Mouse (Mus musculus): ENCODE results near the gene Cbx7. TPM values are rescaled to one million over a fixed set of nuclear protein-coding genes. Genes with fewer than 3 reads are reported as not detected.

Cbx7 gene
- 10 to 100 TPM; 20.8 to 24.7 TPM for total RNA-seq (2021)
- long read RNA-seq, experiment 1, transcript Cbx7-203 (7 exons, 2,899 nt): minor isoform, 6 of 25 reads
- long read RNA-seq, experiment 1, transcript Cbx7-202 (6 exons, 710 nt): major isoform, 7 of 25 reads
- long read RNA-seq, experiment 1, partial matches to known transcripts: 0 of 25 reads
- long read RNA-seq, experiment 1, other reads (novel, unspliced or antisense): 11 of 25 reads
- long read RNA-seq, experiment 2, partial matches to known transcripts: 0 of 9 reads
- long read RNA-seq, experiment 2, other reads (novel, unspliced or antisense): 8 of 9 reads

GRCm38 (mm10) chr15:79970940-79971339 is at the start of gene Cbx7:
TSS of gene Cbx7 (minus strand) at chr15:79971119.
- no peak for DNase-seq (ENCODE audit: low spot score in 2 of 2)

DNA sequence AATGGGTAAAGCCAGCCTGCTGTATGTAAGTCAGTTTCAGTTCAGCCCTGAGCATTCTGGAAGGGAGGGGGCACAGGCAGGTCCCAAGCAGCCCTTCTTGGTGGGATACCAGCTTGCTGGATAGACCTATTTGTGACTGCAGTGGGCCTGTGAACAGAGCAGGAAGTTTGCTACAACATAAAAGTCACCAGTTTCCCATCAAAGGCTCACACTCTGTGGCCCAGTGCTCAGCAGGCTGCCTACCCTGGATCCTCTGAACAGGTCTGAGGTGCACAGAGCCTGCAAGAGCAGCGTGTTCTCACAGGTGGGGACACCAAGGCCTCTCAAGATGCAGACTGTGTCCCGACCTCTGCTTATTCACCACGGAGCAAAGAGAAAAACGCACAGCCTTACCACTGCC is 49.6 kb upstream of the Cbx7 start:
- no peak for DNase-seq (ENCODE audit: low spot score in 2 of 2)

- DNase-seq (ENCODE audit: low spot score in 2 of 2): no peak
These were observed 48.7 kb upstream of the Cbx7 start for GRCm38 (mm10) chr15:80019625-80020024.

DNA sequence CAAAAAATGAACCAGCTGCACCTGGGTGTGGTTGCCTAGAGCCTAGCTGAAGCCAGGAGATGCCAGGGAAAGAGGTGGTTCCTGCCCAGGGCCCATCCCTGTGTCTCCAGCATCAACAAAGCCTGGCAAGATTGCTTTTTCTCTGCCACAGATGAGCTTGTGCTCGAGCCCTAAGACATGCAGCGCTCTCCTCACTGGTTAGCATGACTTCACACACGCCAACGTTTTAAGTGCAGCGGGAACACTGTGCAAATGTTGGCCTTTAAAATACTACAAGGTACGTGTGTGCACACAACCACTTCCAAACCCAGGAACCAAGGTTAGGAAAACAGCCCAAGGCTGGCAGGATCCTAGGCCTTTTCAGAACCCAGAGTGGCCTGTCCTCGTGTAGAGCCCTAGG is 48.3 kb upstream of the Cbx7 start:
- DNase-seq (ENCODE audit: low spot score in 2 of 2): no peak

GRCm38 (mm10) chr15:80016563-80017301 is 45.8 kb upstream of the Cbx7 start:
- no peak for DNase-seq (ENCODE audit: low spot score in 2 of 2)

- peak in 1 of 2 experiments; percentile 26 for DNase-seq (ENCODE audit: low spot score in 2 of 2)
These were observed 44.5 kb upstream of the Cbx7 start for GRCm38 (mm10) chr15:80015211-80015952.

DNA sequence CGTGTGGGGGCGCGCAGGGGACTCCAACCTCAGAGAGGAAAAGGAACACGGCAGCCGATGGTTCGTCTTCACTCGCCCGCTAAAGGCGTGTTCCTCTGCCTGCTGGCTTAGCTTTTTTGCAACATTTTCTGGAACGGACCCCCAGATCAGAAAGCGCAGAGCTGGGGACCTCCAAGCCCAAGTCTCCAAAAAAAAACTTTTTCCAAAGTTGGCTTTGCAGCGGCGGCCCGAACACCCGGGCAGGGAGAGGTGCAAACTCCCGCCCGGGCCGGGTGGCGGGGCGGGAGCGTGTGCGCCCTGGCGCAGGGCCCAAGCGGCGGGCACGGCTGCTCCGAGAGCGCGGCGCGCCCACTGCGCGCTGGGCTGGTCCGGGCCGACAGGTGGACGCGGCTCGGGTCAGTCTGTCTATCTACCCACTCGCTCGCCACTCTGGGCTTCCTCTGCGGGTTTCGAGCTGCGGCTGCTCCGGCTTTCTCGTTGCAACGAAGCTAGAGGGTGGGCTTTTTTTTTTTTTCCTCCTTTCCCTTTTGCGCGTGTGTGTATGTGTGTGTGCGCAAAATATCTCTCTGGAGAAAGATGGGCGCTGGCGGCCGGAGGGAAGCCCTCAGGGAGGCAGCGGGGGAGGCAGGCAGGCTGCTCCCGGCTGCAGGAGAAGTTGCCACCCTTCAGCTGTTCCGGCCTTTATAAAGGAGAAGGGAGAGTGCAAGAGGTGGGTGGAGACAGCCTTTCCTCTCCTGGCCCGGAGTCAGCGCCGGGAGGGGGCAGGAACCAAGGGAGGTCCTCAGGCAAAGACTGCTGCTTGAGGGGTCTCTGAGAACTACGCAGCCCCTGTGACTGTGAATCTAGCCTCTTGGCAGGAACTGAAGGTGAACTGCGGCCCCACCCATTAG is 43.6 kb upstream of the Cbx7 start, which contains the start of gene Pdgfb:
Gene Pdgfb, minus strand, starts transcription at position 657 of the 890 bp plus-strand sequence.
- DNase-seq (ENCODE audit: low spot score in 2 of 2): peak; percentile 84 to 88

DNA sequence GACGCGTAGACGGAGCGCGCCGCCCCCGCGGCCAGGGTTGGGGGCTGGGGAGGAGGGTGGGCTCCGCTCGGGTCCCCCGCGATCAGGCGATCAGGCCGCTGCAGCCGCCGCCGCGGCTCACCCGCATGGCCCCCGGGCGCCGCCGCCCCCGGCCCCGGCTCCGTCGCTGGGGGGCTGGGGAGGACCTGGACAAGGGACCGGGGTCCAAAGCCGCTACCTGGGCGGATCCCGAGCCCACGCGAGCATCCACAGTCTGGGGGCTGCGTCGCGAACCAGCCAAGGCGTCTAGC is 43.1 kb upstream of the Cbx7 start:
- DNase-seq (ENCODE audit: low spot score in 2 of 2): no peak

DNA sequence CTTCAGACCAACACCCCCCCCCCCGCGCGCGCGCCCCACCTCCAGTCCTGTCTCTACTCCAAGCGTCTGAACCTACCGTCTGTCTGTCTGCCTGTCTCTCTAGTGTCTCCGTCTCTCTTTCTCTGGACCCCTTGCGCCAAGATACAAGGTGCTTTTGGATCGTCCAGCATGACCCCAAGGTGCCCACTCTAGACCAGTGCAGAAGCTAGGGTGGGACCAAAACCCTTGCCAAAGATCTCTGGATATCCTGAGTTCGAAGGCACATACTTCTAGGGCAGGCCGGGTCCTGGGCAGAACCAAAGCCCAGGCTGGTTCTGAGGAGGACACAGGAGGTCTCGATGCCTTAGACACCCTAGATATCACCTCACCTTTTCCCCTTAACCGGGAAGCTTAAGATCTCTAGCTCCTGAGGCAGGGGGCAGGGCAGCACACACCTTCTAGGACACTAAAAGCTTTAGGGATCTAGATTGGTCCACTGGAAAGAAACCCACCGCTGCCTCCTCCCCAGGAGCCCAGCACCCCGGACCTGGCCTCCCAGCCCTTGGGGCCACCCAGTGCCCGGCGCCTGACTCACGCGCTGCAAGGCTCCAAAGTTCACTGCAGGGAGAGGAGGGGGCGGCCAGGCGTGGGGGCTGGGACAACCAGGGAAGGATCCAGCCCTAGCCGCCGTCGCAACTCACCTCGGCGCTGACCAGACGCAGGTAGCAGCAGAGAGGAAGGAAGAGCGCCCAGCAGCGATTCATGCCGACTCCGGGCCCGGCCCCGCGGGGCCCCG is 42.5 kb upstream of the Cbx7 start:
- DNase-seq (ENCODE audit: low spot score in 2 of 2): peak; percentile 59 to 60

- peak; percentile 51 to 52 for DNase-seq (ENCODE audit: low spot score in 2 of 2)
These were observed 41.7 kb upstream of the Cbx7 start for GRCm38 (mm10) chr15:80012527-80013201.

DNA sequence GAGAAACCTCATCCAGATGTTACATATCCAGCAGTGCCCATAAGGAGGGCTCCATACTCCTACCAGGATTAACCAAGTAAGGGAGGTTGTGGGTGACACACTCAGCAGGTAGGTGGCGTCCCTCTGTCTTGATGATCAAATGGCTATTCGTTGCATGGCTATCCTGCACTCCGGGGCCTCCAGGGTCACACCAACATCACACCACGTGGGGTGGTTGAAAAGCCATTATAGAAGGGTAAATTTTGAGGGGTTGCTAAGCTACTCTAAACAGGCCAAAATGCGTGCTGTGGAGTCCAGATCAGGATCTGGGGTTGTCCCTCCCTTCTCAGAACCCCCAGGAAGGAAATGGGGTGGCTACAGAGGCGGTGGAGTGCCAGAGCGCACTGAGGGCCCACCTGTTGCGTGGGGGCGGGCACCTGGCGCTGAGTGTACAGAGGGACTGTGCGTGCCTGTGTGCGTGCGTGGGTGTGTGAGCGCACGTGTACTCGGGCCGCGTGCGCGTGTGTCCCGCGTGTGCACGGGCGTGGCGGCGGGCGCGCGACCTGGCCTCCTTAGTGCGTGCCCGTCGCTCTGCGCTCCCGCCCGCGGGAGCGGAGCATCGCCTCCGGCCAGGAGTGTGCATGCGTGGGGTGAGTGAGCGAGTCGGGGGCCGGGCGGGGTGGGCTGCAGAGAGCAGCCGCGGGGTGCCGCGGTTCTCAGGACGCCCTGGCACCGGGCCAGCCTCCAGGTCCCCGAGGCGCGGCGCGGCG is 41.0 kb upstream of the Cbx7 start:
- DNase-seq (ENCODE audit: low spot score in 2 of 2): peak; percentile 46 to 58

GRCm38 (mm10) chr15:80011194-80011593 is 40.3 kb upstream of the Cbx7 start:
- DNase-seq (ENCODE audit: low spot score in 2 of 2): no peak

DNA sequence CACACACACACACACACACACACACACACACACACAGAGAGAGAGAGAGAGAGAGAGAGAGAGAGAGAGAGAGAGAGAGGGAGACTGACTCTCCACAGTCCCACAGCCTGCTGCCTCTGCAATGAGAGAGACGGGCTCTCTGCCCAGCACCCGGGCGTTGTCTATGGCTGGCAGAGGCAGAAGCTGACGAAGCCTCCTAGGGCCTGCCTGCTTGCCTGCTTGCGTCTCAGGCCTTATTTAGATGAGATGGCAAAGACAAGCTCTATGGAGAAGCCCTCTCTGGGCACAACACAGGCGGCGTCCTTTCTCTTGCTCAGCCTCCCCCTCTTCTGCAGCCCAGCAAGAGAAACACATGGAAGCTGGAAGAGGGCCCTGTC is 39.3 kb upstream of the Cbx7 start:
- no peak for DNase-seq (ENCODE audit: low spot score in 2 of 2)

DNA sequence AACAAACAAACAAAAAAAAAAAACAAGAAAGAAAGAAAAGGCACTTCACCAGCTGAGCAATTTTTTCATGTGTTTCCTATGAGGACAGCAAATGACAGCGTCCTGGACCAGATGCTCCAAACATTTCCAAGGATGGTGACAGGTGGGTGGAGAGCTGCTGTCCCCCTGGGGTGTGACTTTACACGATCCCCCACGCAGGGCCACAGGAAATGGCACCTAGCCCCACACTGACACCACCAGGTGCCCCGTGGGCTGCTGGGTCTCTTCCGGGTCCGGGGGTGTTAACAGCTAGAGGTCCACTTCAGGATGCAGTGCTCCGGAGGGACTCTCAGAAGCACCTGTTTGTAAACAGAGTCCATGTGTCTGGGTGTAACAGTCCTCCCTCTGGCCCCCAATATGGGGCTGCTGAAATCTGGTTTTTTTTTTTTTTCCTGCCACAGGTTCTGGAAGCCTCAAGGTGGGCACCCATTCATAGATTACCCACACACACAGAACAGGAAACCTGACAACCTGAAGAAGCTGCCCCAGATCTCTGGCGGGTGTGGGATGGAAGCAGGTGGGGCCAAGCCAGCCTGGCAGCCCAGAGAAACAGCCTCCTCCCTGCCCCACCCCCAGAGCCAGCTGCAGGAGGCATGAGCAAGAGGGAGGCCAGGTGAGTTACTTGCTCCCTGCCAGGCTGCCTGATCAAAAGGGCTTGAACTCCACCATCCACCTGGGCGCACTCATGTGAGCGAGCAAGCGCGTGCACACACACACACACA is 38.7 kb upstream of the Cbx7 start:
- no peak for DNase-seq (ENCODE audit: low spot score in 2 of 2)

DNA sequence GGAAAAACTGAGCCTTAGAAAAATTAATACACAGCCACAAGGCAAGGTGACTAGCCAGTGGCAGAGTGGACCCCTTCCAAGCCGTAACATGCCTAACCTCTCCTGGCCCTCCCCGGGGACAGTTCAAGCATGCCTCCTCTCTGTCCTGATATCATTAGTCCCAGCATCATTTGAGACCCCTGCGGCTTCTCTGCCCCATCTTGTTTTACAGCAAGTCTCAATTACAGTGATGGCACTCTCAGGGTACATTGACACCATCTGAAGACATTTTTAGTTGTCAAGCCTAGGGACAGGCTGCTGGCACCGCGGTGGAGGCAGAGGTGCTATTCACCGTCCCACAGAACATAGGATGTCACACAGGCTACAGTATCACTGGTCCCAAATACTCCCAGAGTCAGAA is 37.5 kb upstream of the Cbx7 start:
- no peak for DNase-seq (ENCODE audit: low spot score in 2 of 2)

GRCm38 (mm10) chr15:80006156-80006555 is 35.2 kb upstream of the Cbx7 start:
- no peak for DNase-seq (ENCODE audit: low spot score in 2 of 2)

DNA sequence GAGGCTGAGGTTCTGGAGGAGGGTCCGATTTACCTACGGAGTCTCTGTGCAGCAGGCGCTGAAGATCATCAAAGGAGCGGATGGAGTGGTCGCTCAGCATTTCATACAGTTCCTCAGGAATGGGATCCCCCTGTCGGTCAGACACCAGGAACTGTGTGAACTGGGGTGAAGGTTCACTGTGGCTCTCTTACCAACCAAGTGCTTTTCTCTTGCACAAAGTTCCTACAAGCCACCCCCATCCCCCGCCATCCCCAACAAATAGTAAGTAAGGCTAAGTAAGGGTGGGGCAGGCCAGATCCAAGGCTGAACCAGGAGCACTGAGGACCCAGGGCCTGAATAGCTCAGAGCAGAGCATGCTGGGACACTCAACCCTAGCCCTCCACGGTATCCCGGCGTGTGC is 34.5 kb upstream of the Cbx7 start:
- no peak for DNase-seq (ENCODE audit: low spot score in 2 of 2)

DNA sequence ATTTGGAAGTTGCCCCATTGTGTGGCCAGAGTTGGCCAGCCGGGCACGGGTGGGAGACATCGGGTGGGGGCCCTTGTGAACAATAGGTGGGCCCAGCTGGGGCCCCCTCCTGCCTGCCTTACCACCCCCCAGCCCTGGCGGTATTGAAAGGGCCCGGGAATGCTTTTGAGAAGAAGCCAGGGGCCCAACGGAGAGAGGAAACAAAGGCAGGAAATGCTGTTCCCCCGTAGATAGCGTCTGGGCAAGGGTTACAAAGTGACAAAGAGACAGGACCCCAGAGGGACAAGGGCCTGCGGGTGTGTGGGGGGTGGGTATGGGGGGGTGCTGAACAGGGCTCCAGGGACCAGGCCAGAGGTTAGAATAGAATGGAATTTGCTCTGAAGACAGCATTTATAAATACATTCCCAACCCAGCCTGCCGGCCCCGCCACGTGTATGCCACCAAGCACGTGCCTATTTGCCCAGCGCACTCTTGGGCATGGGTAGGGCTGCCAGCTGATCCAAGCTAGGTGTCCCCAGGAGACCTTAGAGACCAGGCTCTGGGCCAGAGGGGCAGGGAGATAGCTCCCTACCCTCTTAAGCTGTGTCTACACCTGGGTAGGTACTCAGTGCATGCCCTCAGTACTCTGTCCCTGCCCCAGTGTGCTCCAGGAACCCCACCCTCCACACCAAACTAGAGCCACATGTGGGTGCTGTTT is 33.9 kb upstream of the Cbx7 start:
- no peak for DNase-seq (ENCODE audit: low spot score in 2 of 2)

Data from adrenal gland, adult 18-20 months (tissue).